Mouse (Mus musculus): ENCODE measurements around the gene 2610008E11Rik. TPM values are rescaled to one million over a fixed set of nuclear protein-coding genes. Genes with fewer than 3 reads are reported as not detected.

2610008E11Rik gene
- polyA plus RNA-seq (2015; fragmentation: Nextera tagmentation; extraction: Ambion mirVana), result 29.0 and 29.5 TPM in 2 replicates

DNA sequence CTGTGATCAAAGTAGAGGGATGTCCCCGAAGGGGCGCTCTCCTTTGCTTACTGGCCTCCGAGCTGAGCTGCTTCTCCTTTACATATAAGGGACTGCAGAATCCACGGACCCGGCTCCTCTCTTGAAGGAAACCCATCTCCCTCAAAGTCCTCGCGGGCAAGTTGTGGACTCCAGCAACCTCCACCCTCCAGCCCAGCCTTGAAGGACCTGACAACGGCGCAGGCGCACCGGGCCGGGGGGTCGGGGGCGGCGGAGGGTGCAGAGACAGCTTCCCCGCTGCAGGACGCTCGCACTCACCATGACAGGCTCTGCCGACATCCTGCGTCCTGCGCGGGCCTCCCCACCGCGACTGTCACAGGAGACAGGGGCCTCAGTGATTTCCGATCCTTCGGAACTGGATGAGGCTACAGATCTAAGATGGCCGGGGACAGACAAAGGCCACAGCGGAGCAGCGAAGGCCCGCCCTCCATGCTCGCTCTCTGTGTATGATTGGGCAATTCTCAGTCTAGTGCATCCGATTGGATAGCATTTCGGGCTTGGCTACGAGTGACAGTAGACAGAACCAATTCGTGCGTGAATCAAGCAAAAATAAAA, at the start of gene 2610008E11Rik:
Gene 2610008E11Rik, minus strand, starts transcription at position 440 of the 594 bp plus-strand sequence.
- Histone ChIP-seq H3K4me3 (ENCODE audit: low read length) (peak within 1 kb of the TSS; percentile 77), H3K9me3 (ENCODE audit: low read length) (no peaks in the 10 kb centered on the region), H3K4me2 (replicated peaks; ENCODE audit: low read depth, low read length) (peak within 1 kb of the TSS; percentile 62), H3K36me3 (ENCODE audit: insufficient read depth, low read length) (peaks cover 18% of the 10 kb centered on the region), H3K27ac (ENCODE audit: low read length) (peak within 1 kb of the TSS; percentile 94), H3K9ac (replicated peaks; ENCODE audit: low read length) (peak within 1 kb of the TSS; percentile 96), H3K4me1 (ENCODE audit: insufficient read depth, low read length) (peaks cover 12% of the 10 kb centered on the region), H3K27me3 (ENCODE audit: insufficient read depth, low read length) (no peaks in the 10 kb centered on the region)
- WGBS, result 0% methylated on average over 36 of the region's 36 CpGs
- ATAC-seq (ENCODE audit: low FRiP score, low TSS enrichment), result peak; percentile 100

DNA sequence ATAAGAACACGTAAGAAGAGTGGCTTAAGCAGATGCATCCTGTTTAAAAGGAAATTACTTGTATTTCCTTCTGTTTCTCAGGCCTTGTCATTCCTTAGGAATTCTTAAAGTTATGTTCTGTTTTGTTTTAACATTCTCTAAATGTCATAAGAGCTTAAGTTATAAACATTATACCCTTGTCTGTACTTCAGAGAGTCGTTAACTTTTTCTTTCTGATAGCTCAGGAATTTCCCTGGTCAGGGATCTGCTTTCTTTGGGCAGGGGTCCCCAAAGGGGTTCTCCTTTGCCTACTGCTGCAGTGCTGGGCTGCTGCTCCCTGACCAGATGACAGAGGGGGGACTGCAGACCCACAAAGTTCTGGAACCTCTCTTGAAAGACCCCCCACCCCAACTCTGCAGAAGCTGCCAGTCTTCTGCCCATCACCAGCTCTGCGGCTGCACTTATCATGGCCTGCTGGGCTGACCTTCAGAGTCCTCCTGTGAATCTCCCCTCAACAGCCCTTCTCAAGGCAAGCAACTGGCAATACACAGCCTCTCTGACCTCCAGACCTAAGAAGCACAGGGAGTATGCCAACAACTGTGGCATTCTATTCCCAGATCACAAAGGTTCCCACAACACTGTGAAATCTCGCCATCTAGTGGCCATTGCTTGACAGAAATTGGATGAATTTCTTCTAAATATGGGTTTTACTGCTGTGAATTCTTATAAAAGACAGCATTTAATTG, 18.9 kb upstream of the 2610008E11Rik start:
- WGBS, result 34% methylated on average over 4 of the region's 4 CpGs
- Histone ChIP-seq H3K4me2 (replicated peaks; ENCODE audit: low read depth, low read length) (no peak overlapping the region), H3K27ac (ENCODE audit: low read length) (peak overlapping the region; percentile 82), H3K36me3 (ENCODE audit: insufficient read depth, low read length) (no peaks in the 10 kb centered on the region), H3K27me3 (ENCODE audit: insufficient read depth, low read length) (no peaks in the 10 kb centered on the region), H3K9me3 (ENCODE audit: low read length) (no peaks in the 10 kb centered on the region), H3K4me3 (ENCODE audit: low read length) (no peak overlapping the region), H3K9ac (replicated peaks; ENCODE audit: low read length) (0 out of 2 replicates have a peak overlapping the region, but pooled peaks have one; percentile 11), H3K4me1 (ENCODE audit: insufficient read depth, low read length) (peaks cover 3% of the 10 kb centered on the region)
- peak; percentile 88; the same call in 1 of the 2 replicates for ATAC-seq (ENCODE audit: low FRiP score, low TSS enrichment)

DNA sequence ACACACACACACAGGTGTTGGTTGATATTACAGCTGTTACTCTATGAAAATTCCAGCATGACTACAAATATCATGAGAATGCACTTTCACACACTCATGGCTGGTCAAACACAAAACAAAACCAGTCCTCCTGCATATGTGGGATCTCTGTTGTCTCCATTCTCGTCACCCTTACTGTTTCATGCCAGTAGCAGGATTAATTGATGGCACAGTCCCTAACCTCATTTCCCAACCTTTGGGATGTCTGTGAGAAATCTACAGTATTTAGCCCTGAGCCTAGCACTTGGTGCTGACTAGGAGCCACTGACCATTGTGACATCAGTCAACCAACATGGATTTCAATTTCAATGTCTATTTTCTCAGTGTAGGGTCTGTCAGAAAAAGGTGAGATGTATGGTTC, 17.7 kb upstream of the 2610008E11Rik start:
- WGBS, result 69% methylated on average over 1 of the region's 1 CpGs

DNA sequence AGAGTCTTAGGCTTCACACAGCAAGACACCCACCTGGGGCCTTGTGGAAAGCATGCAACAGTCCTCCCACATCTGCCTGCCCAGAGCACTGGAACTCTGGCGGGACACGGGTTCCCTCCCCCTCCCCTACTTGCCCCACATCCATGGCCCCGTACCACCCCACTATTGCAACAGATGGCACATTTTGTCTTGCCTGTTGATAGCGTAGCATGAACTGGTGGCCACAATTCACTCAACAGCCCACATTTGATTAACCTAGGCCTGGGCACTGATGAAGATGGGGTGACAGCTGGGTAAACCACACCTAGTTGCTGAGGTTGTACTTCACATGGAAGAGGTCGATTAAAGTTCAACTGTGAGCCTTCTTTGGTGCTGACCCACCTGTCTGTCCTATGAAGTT, 13.1 kb upstream of the 2610008E11Rik start:
- H3K27ac ChIP-seq (ENCODE audit: low read length), result no peak overlapping the region
- H3K4me2 ChIP-seq (replicated peaks; ENCODE audit: low read depth, low read length), result no peak overlapping the region
- 91% methylated on average over 5 of the region's 5 CpGs for WGBS
- no peak overlapping the region for H3K4me3 ChIP-seq (ENCODE audit: low read length)
- H3K9ac ChIP-seq (replicated peaks; ENCODE audit: low read length), result no peak overlapping the region
- no peak for ATAC-seq (ENCODE audit: low FRiP score, low TSS enrichment)
- no peaks in the 10 kb centered on the region for H3K27me3 ChIP-seq (ENCODE audit: insufficient read depth, low read length)
- no peaks in the 10 kb centered on the region for H3K9me3 ChIP-seq (ENCODE audit: low read length)
- no peaks in the 10 kb centered on the region for H3K36me3 ChIP-seq (ENCODE audit: insufficient read depth, low read length)
- H3K4me1 ChIP-seq (ENCODE audit: insufficient read depth, low read length), result peaks cover 7% of the 10 kb centered on the region; the same call in 1 of the 2 replicates

More for the DNA sequence above, 17.7 kb upstream of the 2610008E11Rik start:
- H3K4me2 ChIP-seq (replicated peaks; ENCODE audit: low read depth, low read length), result no peak overlapping the region
- H3K4me3 ChIP-seq (ENCODE audit: low read length), result no peak overlapping the region
- no peaks in the 10 kb centered on the region for H3K27me3 ChIP-seq (ENCODE audit: insufficient read depth, low read length)
- H3K4me1 ChIP-seq (ENCODE audit: insufficient read depth, low read length), result peaks cover 3% of the 10 kb centered on the region
- H3K9me3 ChIP-seq (ENCODE audit: low read length), result no peaks in the 10 kb centered on the region
- no peak overlapping the region for H3K9ac ChIP-seq (replicated peaks; ENCODE audit: low read length)
- H3K36me3 ChIP-seq (ENCODE audit: insufficient read depth, low read length), result no peaks in the 10 kb centered on the region
- ATAC-seq (ENCODE audit: low FRiP score, low TSS enrichment), result no peak
- no peak overlapping the region for H3K27ac ChIP-seq (ENCODE audit: low read length)

DNA sequence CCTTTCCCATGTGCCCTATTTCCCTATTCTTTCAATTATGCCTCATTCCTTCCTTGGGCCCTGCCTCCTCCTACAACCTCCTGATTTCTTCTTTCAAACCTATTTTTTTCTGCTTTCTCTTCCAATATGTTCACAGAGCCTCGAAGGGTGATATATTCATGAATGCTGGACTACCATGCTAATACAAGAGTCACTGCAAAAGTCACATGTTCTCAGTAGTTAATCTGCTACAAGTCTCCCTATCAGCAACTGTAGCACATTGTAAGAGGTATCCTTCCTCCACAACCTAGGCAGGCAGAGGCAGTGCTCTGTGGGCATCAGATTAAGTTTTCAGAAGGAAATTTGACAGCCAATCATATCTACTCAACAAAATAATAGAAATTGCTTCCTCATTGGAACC, 11.8 kb upstream of the 2610008E11Rik start:
- no peak for ATAC-seq (ENCODE audit: low FRiP score, low TSS enrichment)
- 90% methylated on average over 1 of the region's 1 CpGs for WGBS
- Histone ChIP-seq H3K9me3 (ENCODE audit: low read length) (no peaks in the 10 kb centered on the region), H3K27ac (ENCODE audit: low read length) (no peak overlapping the region), H3K9ac (replicated peaks; ENCODE audit: low read length) (no peak overlapping the region), H3K27me3 (ENCODE audit: insufficient read depth, low read length) (no peaks in the 10 kb centered on the region), H3K4me3 (ENCODE audit: low read length) (no peak overlapping the region), H3K4me1 (ENCODE audit: insufficient read depth, low read length) (peaks cover 7% of the 10 kb centered on the region; the same call in 1 of the 2 replicates), H3K36me3 (ENCODE audit: insufficient read depth, low read length) (no peaks in the 10 kb centered on the region), H3K4me2 (replicated peaks; ENCODE audit: low read depth, low read length) (no peak overlapping the region)

DNA sequence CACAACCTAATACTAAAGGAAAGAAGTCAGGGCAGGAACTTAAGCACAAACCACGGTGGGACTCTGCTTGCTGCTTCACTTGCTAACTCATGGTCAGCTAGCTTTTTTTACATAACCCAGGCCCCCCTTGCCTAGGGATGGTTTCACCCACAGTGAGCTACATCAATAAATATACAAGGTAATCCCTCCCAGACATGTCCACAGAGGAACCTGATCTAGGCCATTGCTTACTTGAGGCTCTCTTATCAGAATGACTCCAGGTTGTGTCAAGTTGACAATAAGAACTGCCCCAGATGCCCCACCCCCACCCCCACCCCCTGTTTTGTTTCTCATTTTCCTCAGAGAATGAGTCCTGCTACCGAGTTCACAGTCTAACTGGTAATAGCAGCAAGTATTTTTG, 10.1 kb upstream of the 2610008E11Rik start:
- no peak for ATAC-seq (ENCODE audit: low FRiP score, low TSS enrichment)
- H3K4me3 ChIP-seq (ENCODE audit: low read length), result no peak overlapping the region
- WGBS, result 75% methylated on average over 2 of the region's 2 CpGs
- H3K9me3 ChIP-seq (ENCODE audit: low read length), result no peaks in the 10 kb centered on the region
- H3K9ac ChIP-seq (replicated peaks; ENCODE audit: low read length), result no peak overlapping the region
- H3K4me1 ChIP-seq (ENCODE audit: insufficient read depth, low read length), result peaks cover 7% of the 10 kb centered on the region; the same call in 1 of the 2 replicates
- no peak overlapping the region for H3K4me2 ChIP-seq (replicated peaks; ENCODE audit: low read depth, low read length)
- no peak overlapping the region for H3K27ac ChIP-seq (ENCODE audit: low read length)
- H3K36me3 ChIP-seq (ENCODE audit: insufficient read depth, low read length), result no peaks in the 10 kb centered on the region
- no peaks in the 10 kb centered on the region for H3K27me3 ChIP-seq (ENCODE audit: insufficient read depth, low read length)

DNA sequence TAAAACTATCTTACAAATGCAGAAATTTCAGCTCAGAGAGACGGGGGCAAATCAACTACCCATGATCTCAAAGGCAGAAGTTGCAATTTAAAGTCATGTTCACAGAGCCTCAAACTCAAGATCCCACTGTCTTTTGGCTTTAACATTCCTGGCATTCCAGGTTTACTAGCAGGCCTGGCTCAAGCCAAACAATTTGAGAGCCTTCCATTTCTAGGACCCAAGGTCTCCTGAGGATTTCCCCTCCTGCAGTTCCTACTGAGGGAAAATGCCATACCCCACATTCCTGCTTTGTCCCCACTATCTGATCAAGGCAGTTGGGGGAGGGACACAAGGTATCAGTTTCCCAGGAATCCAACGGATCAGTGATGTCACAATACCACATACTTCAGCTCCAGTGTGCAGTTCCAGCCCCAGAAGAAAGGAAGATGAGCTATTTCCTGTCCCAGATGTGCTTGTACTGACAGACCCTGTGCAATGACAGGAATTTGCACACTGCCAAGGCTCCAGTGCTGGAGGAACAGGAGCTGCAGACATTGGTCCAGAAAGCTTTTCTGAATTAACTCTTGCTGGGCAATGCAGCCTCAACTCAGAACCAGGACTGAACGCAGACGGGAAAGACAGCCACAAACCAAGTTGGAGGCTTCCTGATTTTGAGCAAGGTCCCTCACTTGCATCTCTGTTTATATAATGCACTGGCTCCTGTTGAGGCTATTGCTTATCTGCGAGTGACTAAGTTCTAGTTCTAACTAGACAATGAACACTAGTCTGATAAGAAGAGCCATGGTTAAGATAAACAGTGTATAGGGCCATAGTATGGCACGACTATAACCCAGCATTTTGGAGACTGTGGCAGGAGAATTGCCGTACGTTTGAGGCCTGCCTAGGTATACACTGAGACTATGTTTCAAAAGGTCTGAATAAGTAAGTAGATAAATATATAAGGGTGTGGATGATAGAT, 9.2 kb upstream of the 2610008E11Rik start:
- H3K27me3 ChIP-seq (ENCODE audit: insufficient read depth, low read length), result no peaks in the 10 kb centered on the region
- peak; percentile 78; the same call in 1 of the 2 replicates for ATAC-seq (ENCODE audit: low FRiP score, low TSS enrichment)
- peaks cover 7% of the 10 kb centered on the region; the same call in 1 of the 2 replicates for H3K4me1 ChIP-seq (ENCODE audit: insufficient read depth, low read length)
- no peak overlapping the region for H3K4me2 ChIP-seq (replicated peaks; ENCODE audit: low read depth, low read length)
- H3K9ac ChIP-seq (replicated peaks; ENCODE audit: low read length), result no peak overlapping the region
- H3K27ac ChIP-seq (ENCODE audit: low read length), result peak overlapping the region; percentile 59; the same call in 1 of the 2 replicates
- no peak overlapping the region for H3K4me3 ChIP-seq (ENCODE audit: low read length)
- 62% methylated on average over 8 of the region's 8 CpGs for WGBS
- H3K9me3 ChIP-seq (ENCODE audit: low read length), result no peaks in the 10 kb centered on the region
- H3K36me3 ChIP-seq (ENCODE audit: insufficient read depth, low read length), result no peaks in the 10 kb centered on the region

DNA sequence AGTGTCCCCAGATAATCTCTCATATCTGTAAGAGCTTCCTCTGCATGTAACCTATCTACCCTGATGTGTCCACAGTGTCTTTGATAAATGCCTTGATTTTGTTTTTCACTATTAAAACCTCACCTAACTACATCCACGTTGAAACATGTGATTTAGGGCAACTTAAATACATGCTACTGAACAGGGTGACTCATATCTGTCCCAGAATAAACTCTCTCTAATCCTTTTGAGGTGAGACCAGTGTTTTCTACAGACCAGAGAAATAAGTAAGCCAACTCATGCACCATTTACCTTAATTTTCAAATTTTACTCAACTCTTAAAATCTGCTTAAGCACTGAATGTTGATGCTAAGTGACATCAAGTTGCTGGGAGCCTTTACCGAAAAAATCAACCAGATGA, 694 bp downstream of the 2610008E11Rik start:
- no peak for ATAC-seq (ENCODE audit: low FRiP score, low TSS enrichment)
- peaks cover 22% of the 10 kb centered on the region for H3K36me3 ChIP-seq (ENCODE audit: insufficient read depth, low read length)
- peak overlapping the region; percentile 94 for H3K27ac ChIP-seq (ENCODE audit: low read length)
- WGBS, result 0% methylated on average over 2 of the region's 2 CpGs
- H3K9me3 ChIP-seq (ENCODE audit: low read length), result no peaks in the 10 kb centered on the region
- peak overlapping the region; percentile 62 for H3K4me2 ChIP-seq (replicated peaks; ENCODE audit: low read depth, low read length)
- H3K4me1 ChIP-seq (ENCODE audit: insufficient read depth, low read length), result peaks cover 12% of the 10 kb centered on the region
- H3K4me3 ChIP-seq (ENCODE audit: low read length), result peak overlapping the region; percentile 77
- H3K27me3 ChIP-seq (ENCODE audit: insufficient read depth, low read length), result no peaks in the 10 kb centered on the region
- peak overlapping the region; percentile 96 for H3K9ac ChIP-seq (replicated peaks; ENCODE audit: low read length)

DNA sequence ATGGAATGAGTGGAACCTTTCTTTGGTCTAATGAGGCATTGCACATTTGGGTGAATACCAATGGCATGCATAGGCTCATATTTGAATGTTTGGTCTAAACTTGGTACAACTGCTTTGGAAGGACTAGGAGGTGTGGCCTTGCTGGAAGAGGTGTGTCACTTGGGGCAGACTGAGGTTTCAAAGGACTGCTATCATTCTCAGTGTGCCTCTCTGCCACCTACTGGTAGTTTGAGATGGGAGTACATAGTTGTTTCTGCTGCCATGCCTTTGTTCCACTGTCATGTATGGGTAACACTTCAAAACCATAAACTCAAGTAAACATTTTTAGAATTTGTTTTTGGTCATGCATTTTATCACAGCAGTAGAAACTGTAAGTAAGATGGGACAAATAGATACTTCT, 5.7 kb downstream of the 2610008E11Rik start:
- no peak for ATAC-seq (ENCODE audit: low FRiP score, low TSS enrichment)
- Histone ChIP-seq H3K9ac (replicated peaks; ENCODE audit: low read length) (no peak overlapping the region), H3K4me1 (ENCODE audit: insufficient read depth, low read length) (peaks cover 12% of the 10 kb centered on the region), H3K36me3 (ENCODE audit: insufficient read depth, low read length) (peaks cover 62% of the 10 kb centered on the region), H3K4me2 (replicated peaks; ENCODE audit: low read depth, low read length) (no peak overlapping the region), H3K27me3 (ENCODE audit: insufficient read depth, low read length) (no peaks in the 10 kb centered on the region), H3K4me3 (ENCODE audit: low read length) (no peak overlapping the region), H3K27ac (ENCODE audit: low read length) (no peak overlapping the region), H3K9me3 (ENCODE audit: low read length) (no peaks in the 10 kb centered on the region)
